Mouse (Mus musculus) forebrain, embryonic 16.5 days (tissue): ENCODE data around the gene Gpx8. TPM values are rescaled to one million over a fixed set of nuclear protein-coding genes. Genes with fewer than 3 reads are reported as not detected.
"Not testable (repeated sequence)": the region's sequence is repeated elsewhere in the genome, so short reads cannot be mapped to it uniquely, and the experiment has no call there.

Source experiments
- ATAC-seq: fragments of 200-750 bp; cut with Nextera tagmentation; 2 replicates; pipeline ENCODE4 v1.8.0; 2017; ENCODE audit warnings: mild to moderate bottlenecking, moderate library complexity
- H3K27ac ChIP-seq: fragments of 300-500 bp; sonication (generic); 2 replicates; pipeline ENCODE4 v1.5.1; 2014; ENCODE audit warnings: low read length, control low read depth
- H3K27me3 ChIP-seq: fragments of 300-500 bp; sonication (generic); replicated peaks from 2 replicates; pipeline ENCODE4 v1.6.1; 2014; ENCODE audit warnings: low read length; ENCODE audit not compliant: control insufficient read depth, insufficient read depth
- H3K36me3 ChIP-seq: fragments of 300-500 bp; sonication (generic); 2 replicates; pipeline ENCODE4 v1.6.1; 2014; ENCODE audit not compliant: control insufficient read depth, insufficient read depth
- H3K4me1 ChIP-seq: fragments of 300-500 bp; sonication (generic); replicated peaks from 2 replicates; pipeline ENCODE4 v1.6.1; 2014; ENCODE audit warnings: low read length; ENCODE audit not compliant: control insufficient read depth, insufficient read depth
- H3K4me2 ChIP-seq: fragments of 300-500 bp; sonication (generic); 2 replicates; pipeline ENCODE4 v1.6.1; 2014; ENCODE audit warnings: mild to moderate bottlenecking, low read length, control low read depth
- H3K4me3 ChIP-seq: fragments of 300-500 bp; sonication (generic); replicated peaks from 2 replicates; pipeline ENCODE4 v1.5.1; 2014; ENCODE audit warnings: mild to moderate bottlenecking, low read length, control low read depth
- H3K9ac ChIP-seq: fragments of 300-500 bp; sonication (generic); replicated peaks from 2 replicates; pipeline ENCODE4 v1.6.1; 2014; ENCODE audit warnings: low read depth, low read length, control low read depth
- H3K9me3 ChIP-seq: fragments of 300-500 bp; sonication (generic); 2 replicates; pipeline ENCODE4 v1.6.1; 2016; ENCODE audit warnings: low read length; ENCODE audit not compliant: control insufficient read depth
- WGBS: fragments of 180-500 bp; shearing (Covaris S2); extraction: QIAGEN DNeasy Blood & Tissue Kit; methylation state at CpG from one replicate; pipeline ENCODE4 v1.1.7; 2014; 5-methylcytosine and 5-hydroxymethylcytosine counted together
- polyA plus RNA-seq: library from polyadenylated mRNA; unstranded; fragments of >200 nt; fragmentation: Nextera tagmentation; extraction: Ambion mirVana; gene quantifications from 2 replicates; pipeline ENCODE4 v1.2.1, GENCODE M21; 2015

Gpx8 gene
- polyA plus RNA-seq, 1 experiment from 2014 or later: 39.0 TPM

GRCm38 (mm10) chr13:113032831-113033230 is 13.4 kb downstream of the Gpx8 start:
- H3K36me3 ChIP-seq: no peaks in the 10 kb centered on the region
- no peak for ATAC-seq
- peaks cover 20% of the 10 kb centered on the region for H3K4me1 ChIP-seq
- no peak overlapping the region for H3K9ac ChIP-seq
- H3K27ac ChIP-seq: no peak overlapping the region
- peaks cover 9% of the 10 kb centered on the region for H3K27me3 ChIP-seq
- no peak overlapping the region for H3K4me3 ChIP-seq
- no peak overlapping the region for H3K4me2 ChIP-seq
- no peaks in the 10 kb centered on the region for H3K9me3 ChIP-seq

- peak overlapping the region; percentile 73 for H3K4me3 ChIP-seq
- peaks cover 9% of the 10 kb centered on the region for H3K27me3 ChIP-seq
- H3K4me1 ChIP-seq: peaks cover 20% of the 10 kb centered on the region
- H3K4me2 ChIP-seq: peak overlapping the region; percentile 93
- WGBS: under 1% methylated on average over 40 of the region's 40 CpGs
- peak overlapping the region; percentile 82 for H3K9ac ChIP-seq
- ATAC-seq: peak; percentile 54
- H3K9me3 ChIP-seq: no peaks in the 10 kb centered on the region
- H3K27ac ChIP-seq: peak overlapping the region; percentile 90
- H3K36me3 ChIP-seq: no peaks in the 10 kb centered on the region
Observed at GRCm38 (mm10) chr13:113031792-113032571, 14.2 kb downstream of the Gpx8 start.

GRCm38 (mm10) chr13:113031351-113031750 is 14.9 kb downstream of the Gpx8 start:
- Histone ChIP-seq H3K4me1 (peaks cover 20% of the 10 kb centered on the region), H3K4me2 (peak overlapping the region; percentile 93), H3K27ac (no peak overlapping the region), H3K27me3 (peaks cover 9% of the 10 kb centered on the region), H3K9me3 (no peaks in the 10 kb centered on the region), H3K36me3 (no peaks in the 10 kb centered on the region), H3K9ac (peak overlapping the region; percentile 82), H3K4me3 (peak overlapping the region; percentile 73)
- ATAC-seq: no peak; the same call in 1 of the 2 replicates
- 4% methylated on average over 7 of the region's 7 CpGs for WGBS

GRCm38 (mm10) chr13:113023274-113024143 is 22.7 kb downstream of the Gpx8 start:
- no peaks in the 10 kb centered on the region for H3K9me3 ChIP-seq
- ATAC-seq: no peak
- no peak overlapping the region for H3K4me3 ChIP-seq
- no peak overlapping the region for H3K27ac ChIP-seq
- H3K27me3 ChIP-seq: no peaks in the 10 kb centered on the region
- no peak overlapping the region for H3K9ac ChIP-seq
- no peaks in the 10 kb centered on the region for H3K36me3 ChIP-seq
- H3K4me2 ChIP-seq: no peak overlapping the region
- H3K4me1 ChIP-seq: no peaks in the 10 kb centered on the region
- WGBS: 90% methylated on average over 17 of the region's 17 CpGs

GRCm38 (mm10) chr13:113022467-113022866 is 23.7 kb downstream of the Gpx8 start:
- 78% methylated on average over 8 of the region's 8 CpGs for WGBS
- Histone ChIP-seq H3K27me3 (no peaks in the 10 kb centered on the region), H3K9ac (no peak overlapping the region), H3K4me2 (no peak overlapping the region), H3K4me1 (no peaks in the 10 kb centered on the region), H3K36me3 (no peaks in the 10 kb centered on the region), H3K4me3 (no peak overlapping the region), H3K9me3 (no peaks in the 10 kb centered on the region), H3K27ac (no peak overlapping the region)
- ATAC-seq: no peak

GRCm38 (mm10) chr13:113021521-113021920 is 24.7 kb downstream of the Gpx8 start:
- Histone ChIP-seq H3K27ac (no peak overlapping the region), H3K9ac (no peak overlapping the region), H3K9me3 (no peaks in the 10 kb centered on the region), H3K4me2 (no peak overlapping the region), H3K4me3 (no peak overlapping the region), H3K27me3 (no peaks in the 10 kb centered on the region), H3K4me1 (no peaks in the 10 kb centered on the region), H3K36me3 (no peaks in the 10 kb centered on the region)
- no peak for ATAC-seq
- WGBS: 78% methylated on average over 2 of the region's 2 CpGs

- H3K27ac ChIP-seq: peak overlapping the region; percentile 35; the same call in 1 of the 2 replicates
- H3K4me3 ChIP-seq: peak overlapping the region; percentile 23
- 48% methylated on average over 17 of the region's 20 CpGs for WGBS
Observed at GRCm38 (mm10) chr13:113013174-113013953, 32.8 kb downstream of the Gpx8 start.

GRCm38 (mm10) chr13:113012683-113013082 is 33.5 kb downstream of the Gpx8 start:
- H3K4me3 ChIP-seq: no peak overlapping the region
- H3K36me3 ChIP-seq: no peaks in the 10 kb centered on the region
- no peak overlapping the region for H3K9ac ChIP-seq
- H3K9me3 ChIP-seq: no peaks in the 10 kb centered on the region
- peak overlapping the region; percentile 82 for H3K27ac ChIP-seq
- peak; percentile 80 for ATAC-seq
- H3K4me1 ChIP-seq: peaks cover 8% of the 10 kb centered on the region; the same call in 1 of the 2 replicates
- H3K27me3 ChIP-seq: no peaks in the 10 kb centered on the region
- peak overlapping the region; percentile 41; the same call in 1 of the 2 replicates for H3K4me2 ChIP-seq
- 61% methylated on average over 6 of the region's 6 CpGs for WGBS

More at GRCm38 (mm10) chr13:113013174-113013953, 32.8 kb downstream of the Gpx8 start:
- H3K36me3 ChIP-seq, H3K4me1 ChIP-seq, H3K9me3 ChIP-seq, H3K9ac ChIP-seq, H3K27me3 ChIP-seq: not testable (repeated sequence)
- H3K4me2 ChIP-seq: peak overlapping the region; percentile 41
- peak; percentile 95 for ATAC-seq
